25 mouse cellular contexts compared by ENCODE assay signal in the genomic region with DNA sequence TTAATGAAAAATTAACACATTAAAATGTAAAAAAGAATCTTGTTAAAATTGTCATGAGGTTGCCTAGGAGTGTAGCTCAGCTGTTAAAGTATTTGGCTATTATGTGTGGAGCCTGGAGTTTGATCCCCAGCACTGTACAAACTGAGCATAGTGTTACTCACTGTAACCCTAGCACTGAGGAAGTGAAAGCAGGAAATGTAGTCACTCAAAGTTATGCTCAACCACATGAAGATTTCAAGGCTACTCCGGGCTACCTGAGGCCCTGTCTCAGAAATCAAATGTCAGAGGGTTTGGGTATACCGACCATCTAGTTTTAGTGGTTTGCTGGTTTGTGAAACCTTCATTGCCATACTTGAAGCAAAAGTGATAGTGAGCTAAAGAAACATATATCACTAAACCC.
"Had no signal": no experiment of that assay in that cellular context is flagged by ENCODE, and none has a peak within 500 bp of the region (broad histone marks: within the 10 kb centered on the region; RNA-seq: fewer than 3 reads in every experiment).

No protein-coding gene starts in this region.

- H3K4me3 ChIP-seq: heart, embryonic 13.5 days; heart, embryonic 15.5 days; hindbrain, embryonic 13.5 days; hindbrain, embryonic 15.5 days; kidney, embryonic 15.5 days; limb, embryonic 13.5 days; limb, embryonic 15.5 days; liver, embryonic 12.5 days had no signal

- H3K4me1 ChIP-seq: heart, embryonic 15.5 days; hindbrain, embryonic 13.5 days; hindbrain, embryonic 15.5 days; kidney, embryonic 15.5 days; limb, embryonic 13.5 days; limb, embryonic 15.5 days; liver, embryonic 12.5 days had no signal

- H3K9me3 ChIP-seq: heart, embryonic 13.5 days; heart, embryonic 15.5 days; hindbrain, embryonic 13.5 days; hindbrain, embryonic 15.5 days; kidney, embryonic 15.5 days; limb, embryonic 13.5 days; limb, embryonic 15.5 days; liver, embryonic 12.5 days had no signal

- ATAC-seq: hindbrain, postnatal 0 days; intestine, embryonic 16.5 days; liver, embryonic 12.5 days had no signal

- H3K36me3 ChIP-seq: heart, embryonic 13.5 days; heart, embryonic 15.5 days; hindbrain, embryonic 13.5 days; hindbrain, embryonic 15.5 days; kidney, embryonic 15.5 days; limb, embryonic 13.5 days; limb, embryonic 15.5 days; liver, embryonic 12.5 days had no signal

- DNase-seq: gastrocnemius, postnatal 10 days; gastrocnemius, postnatal 25 days; heart, adult 18-20 months; heart, postnatal 14 days; heart, postnatal 36 days; kidney, adult 11 months; kidney, adult 2 months; kidney, adult 9 months; kidney, postnatal 14 days; kidney, postnatal 36 days; layer of hippocampus, adult 9-11 months; layer of hippocampus, postnatal 36 days; left cerebral cortex, postnatal 4 days had no signal

- H3K4me2 ChIP-seq: heart, embryonic 11.5 days; heart, embryonic 13.5 days; heart, embryonic 15.5 days; hindbrain, embryonic 13.5 days; hindbrain, embryonic 15.5 days; kidney, embryonic 15.5 days; limb, embryonic 13.5 days; limb, embryonic 15.5 days; liver, embryonic 12.5 days had no signal

- H3K27me3 ChIP-seq: heart, embryonic 13.5 days; heart, embryonic 15.5 days; hindbrain, embryonic 13.5 days; hindbrain, embryonic 15.5 days; kidney, embryonic 15.5 days; limb, embryonic 13.5 days; limb, embryonic 15.5 days; liver, embryonic 12.5 days had no signal

- H3K27ac ChIP-seq: heart, embryonic 13.5 days; heart, embryonic 15.5 days; hindbrain, embryonic 13.5 days; hindbrain, embryonic 15.5 days; hindbrain, postnatal 0 days; kidney, embryonic 15.5 days; kidney, postnatal 0 days; limb, embryonic 13.5 days; limb, embryonic 15.5 days; liver, embryonic 12.5 days had no signal

- H3K9ac ChIP-seq: heart, embryonic 13.5 days; heart, embryonic 15.5 days; hindbrain, embryonic 13.5 days; hindbrain, embryonic 15.5 days; kidney, embryonic 15.5 days; limb, embryonic 13.5 days; limb, embryonic 15.5 days; liver, embryonic 12.5 days had no signal
